Mouse (Mus musculus) midbrain, postnatal 0 days (tissue): Measurements from ENCODE around the gene Pknox1. TPM values are rescaled to one million over a fixed set of nuclear protein-coding genes. Genes with fewer than 3 reads are reported as not detected.

Experiments used
- ATAC-seq: fragments of 200-750 bp; cut with Nextera tagmentation; 2 replicates; pipeline ENCODE4 v1.8.0; 2017; ENCODE audit warnings: moderate number of reproducible peaks, mild to moderate bottlenecking, moderate TSS enrichment, moderate library complexity; ENCODE audit not compliant: low FRiP score
- DNase-seq: peaks from one replicate; pipeline ENCODE4 v3.0.0-alpha.2; 2015; ENCODE audit warnings: low spot score
- H3K27ac ChIP-seq: fragments of 300-500 bp; sonication (generic); 2 replicates; pipeline ENCODE4 v1.5.1; 2014; ENCODE audit warnings: low read depth, mild to moderate bottlenecking, low read length, mixed read lengths
- H3K27me3 ChIP-seq: fragments of 300-500 bp; sonication (generic); 2 replicates; pipeline ENCODE4 v1.6.1; 2014; ENCODE audit warnings: low read length, control low read depth, mixed read lengths; ENCODE audit not compliant: insufficient read depth
- H3K36me3 ChIP-seq: fragments of 300-500 bp; sonication (generic); 2 replicates; pipeline ENCODE4 v1.6.1; 2014; ENCODE audit warnings: low read length, control low read depth, mixed read lengths; ENCODE audit not compliant: insufficient read depth
- H3K4me1 ChIP-seq: fragments of 300-500 bp; sonication (generic); 2 replicates; pipeline ENCODE4 v1.6.1; 2014; ENCODE audit warnings: mild to moderate bottlenecking, control low read depth, antibody characterized with exemption, low read length, mixed read lengths; ENCODE audit not compliant: insufficient read depth
- H3K4me2 ChIP-seq: fragments of 300-500 bp; sonication (generic); 2 replicates; pipeline ENCODE4 v1.6.1; 2014; ENCODE audit warnings: low read depth, mild to moderate bottlenecking, low read length, mixed read lengths; ENCODE audit not compliant: poor library complexity, severe bottlenecking
- H3K4me3 ChIP-seq: fragments of 300-500 bp; sonication (generic); 2 replicates; pipeline ENCODE4 v1.5.1; 2014; ENCODE audit warnings: low read depth, mild to moderate bottlenecking, low read length, moderate library complexity
- H3K9ac ChIP-seq: fragments of 300-500 bp; sonication (generic); replicated peaks from 2 replicates; pipeline ENCODE4 v1.6.1; 2014; ENCODE audit warnings: mild to moderate bottlenecking, low read length, moderate library complexity, mixed read lengths; ENCODE audit not compliant: poor library complexity, severe bottlenecking
- H3K9me3 ChIP-seq: fragments of 300-500 bp; sonication (generic); 2 replicates; pipeline ENCODE4 v1.6.1; 2016; ENCODE audit warnings: low read length, control low read depth
- CTCF ChIP-seq: IDR thresholded peaks from 2 replicates; pipeline ENCODE4 v1.5.1; 2016; ENCODE audit warnings: antibody characterized with exemption, mild to moderate bottlenecking
- WGBS: fragments of 180-500 bp; shearing (Covaris S2); extraction: QIAGEN DNeasy Blood & Tissue Kit; methylation state at CpG from one replicate; pipeline ENCODE4 v1.1.7; 2014; 5-methylcytosine and 5-hydroxymethylcytosine counted together
- polyA plus RNA-seq: library from polyadenylated mRNA; unstranded; fragments of >200 nt; fragmentation: Nextera tagmentation; extraction: Ambion mirVana; gene quantifications from 2 replicates; pipeline ENCODE4 v1.2.1, GENCODE M21; 2015
- total RNA-seq: library from RNA; depleted of rRNA; stranded (reverse); fragments of >200 nt; gene quantifications from 2 replicates; pipeline ENCODE4 v1.2.3, GENCODE M21; 2014

Pknox1 gene
- total and polyA plus RNA-seq, 2 experiments from 2014 or later: 14.3 to 18.3 TPM

GRCm38 (mm10) chr17:31642331-31642730 lies 77.8 kb downstream of the Pknox1 start:
- Histone ChIP-seq H3K9me3 (no peaks in the 10 kb centered on the region), H3K36me3 (peaks cover 8% of the 10 kb centered on the region), H3K27ac (no peak overlapping the region), H3K4me3 (no peak overlapping the region), H3K4me2 (no peak overlapping the region), H3K27me3 (0 out of 2 replicates have a peak, but pooled peaks cover 2% of the 10 kb centered on the region), H3K4me1 (0 out of 2 replicates have a peak, but pooled peaks cover 3% of the 10 kb centered on the region), H3K9ac (no peak overlapping the region)
- DNase-seq (no peak), ATAC-seq (no peak)
- WGBS: 21% methylated on average over 8 of the region's 8 CpGs
- no peak for TF ChIP-seq CTCF

- Histone ChIP-seq H3K27me3 (no peaks in the 10 kb centered on the region), H3K9me3 (no peaks in the 10 kb centered on the region), H3K4me1 (no peaks in the 10 kb centered on the region), H3K27ac (no peak overlapping the region), H3K36me3 (peaks cover 13% of the 10 kb centered on the region), H3K4me2 (no peak overlapping the region), H3K9ac (no peak overlapping the region), H3K4me3 (no peak overlapping the region)
- TF ChIP-seq CTCF: no peak
- DNase-seq (no peak), ATAC-seq (no peak)
- 75% methylated on average over 4 of the region's 4 CpGs for WGBS
Measured at GRCm38 (mm10) chr17:31642913-31643312, 78.4 kb downstream of the Pknox1 start.

- Histone ChIP-seq H3K4me3 (no peak overlapping the region), H3K27ac (no peak overlapping the region), H3K4me2 (no peak overlapping the region), H3K4me1 (no peaks in the 10 kb centered on the region), H3K9me3 (no peaks in the 10 kb centered on the region), H3K27me3 (no peaks in the 10 kb centered on the region), H3K9ac (no peak overlapping the region), H3K36me3 (peaks cover 29% of the 10 kb centered on the region)
- 93% methylated on average over 5 of the region's 5 CpGs for WGBS
- no peak for TF ChIP-seq CTCF
- ATAC-seq (peak; percentile 38; the same call in 1 of the 2 replicates), DNase-seq (no peak)
Measured at GRCm38 (mm10) chr17:31646199-31647002, 81.9 kb downstream of the Pknox1 start.

- H3K4me1 ChIP-seq: 0 out of 2 replicates have a peak, but pooled peaks cover under 1% of the 10 kb centered on the region
- no peak overlapping the region for H3K27ac ChIP-seq
- H3K36me3 ChIP-seq: peaks cover 41% of the 10 kb centered on the region
- WGBS: 84% methylated on average over 14 of the region's 14 CpGs
- ATAC-seq (no peak), DNase-seq (no peak)
- H3K9me3 ChIP-seq: no peaks in the 10 kb centered on the region
- no peak overlapping the region for H3K4me2 ChIP-seq
- no peak for TF ChIP-seq CTCF
- H3K4me3 ChIP-seq: no peak overlapping the region
- no peaks in the 10 kb centered on the region for H3K27me3 ChIP-seq
- no peak overlapping the region for H3K9ac ChIP-seq
Measured at GRCm38 (mm10) chr17:31652152-31652551, 87.6 kb downstream of the Pknox1 start.

GRCm38 (mm10) chr17:31653277-31653676 lies 88.7 kb downstream of the Pknox1 start:
- Histone ChIP-seq H3K36me3 (peaks cover 35% of the 10 kb centered on the region), H3K27me3 (no peaks in the 10 kb centered on the region), H3K4me3 (no peak overlapping the region), H3K27ac (no peak overlapping the region), H3K9ac (no peak overlapping the region), H3K4me2 (no peak overlapping the region), H3K9me3 (no peaks in the 10 kb centered on the region), H3K4me1 (peaks cover 7% of the 10 kb centered on the region)
- 87% methylated on average over 6 of the region's 6 CpGs for WGBS
- TF ChIP-seq CTCF: no peak
- DNase-seq (no peak), ATAC-seq (no peak)

- no peak overlapping the region for H3K27ac ChIP-seq
- H3K4me3 ChIP-seq: no peak overlapping the region
- WGBS: 71% methylated on average over 4 of the region's 4 CpGs
- TF ChIP-seq CTCF: no peak
- no peaks in the 10 kb centered on the region for H3K9me3 ChIP-seq
- no peak for DNase-seq
- H3K36me3 ChIP-seq: peaks cover 31% of the 10 kb centered on the region
- peaks cover 7% of the 10 kb centered on the region for H3K4me1 ChIP-seq
- no peak overlapping the region for H3K4me2 ChIP-seq
- no peaks in the 10 kb centered on the region for H3K27me3 ChIP-seq
- H3K9ac ChIP-seq: no peak overlapping the region
- ATAC-seq: no peak
Measured at GRCm38 (mm10) chr17:31655366-31655765, 90.8 kb downstream of the Pknox1 start.
